Mouse (Mus musculus) adrenal gland, postnatal 25 days (tissue): Measurements from ENCODE around the gene Pdgfa. TPM values are rescaled to one million over a fixed set of nuclear protein-coding genes. Genes with fewer than 3 reads are reported as not detected.

Experiments
- DNase-seq: peaks from one replicate; pipeline ENCODE4 v3.0.0; 2021; ENCODE audit warnings: mixed read lengths
- total RNA-seq: library from RNA; stranded (reverse); gene quantifications from 2 replicates; pipeline ENCODE4 v1.2.3, GENCODE M21; 2021

Pdgfa gene
- total RNA-seq, 1 experiment from 2014 or later: 30.0 TPM

GRCm38 (mm10) chr5:138952969-138953368 is 44.2 kb downstream of the Pdgfa start:
- DNase-seq: peak; percentile 29

GRCm38 (mm10) chr5:138951305-138951704 is 45.9 kb downstream of the Pdgfa start:
- no peak for DNase-seq

- DNase-seq: no peak
Measured at GRCm38 (mm10) chr5:138949165-138949564, 48.0 kb downstream of the Pdgfa start.

GRCm38 (mm10) chr5:138948031-138948980 is 48.9 kb downstream of the Pdgfa start:
- peak; percentile 53 for DNase-seq

GRCm38 (mm10) chr5:138947487-138947886 is 49.7 kb downstream of the Pdgfa start:
- no peak for DNase-seq

- DNase-seq: no peak
Measured at GRCm38 (mm10) chr5:138946931-138947330, 50.2 kb downstream of the Pdgfa start.

- no peak for DNase-seq
Measured at GRCm38 (mm10) chr5:138945011-138945410, 52.2 kb downstream of the Pdgfa start.

GRCm38 (mm10) chr5:138944551-138944950 is 52.6 kb downstream of the Pdgfa start:
- no peak for DNase-seq

GRCm38 (mm10) chr5:138941842-138942241 is 55.3 kb downstream of the Pdgfa start:
- DNase-seq: no peak

GRCm38 (mm10) chr5:138940576-138940975 is 56.6 kb downstream of the Pdgfa start:
- DNase-seq: no peak

- no peak for DNase-seq
Measured at GRCm38 (mm10) chr5:138938572-138939163, 58.5 kb downstream of the Pdgfa start.

- no peak for DNase-seq
Measured at GRCm38 (mm10) chr5:138936399-138937089, 60.6 kb downstream of the Pdgfa start.

GRCm38 (mm10) chr5:138934540-138934939 is 62.6 kb downstream of the Pdgfa start:
- peak; percentile 27 for DNase-seq

GRCm38 (mm10) chr5:138932460-138933432 is 64.4 kb downstream of the Pdgfa start:
- DNase-seq: no peak

- DNase-seq: no peak
Measured at GRCm38 (mm10) chr5:138931836-138932235, 65.3 kb downstream of the Pdgfa start.

GRCm38 (mm10) chr5:138929879-138930507 is 67.2 kb downstream of the Pdgfa start:
- no peak for DNase-seq

Other genes starting within 250 kb of the Pdgfa start
- gene Fam20c, start 242.9 kb downstream of the Pdgfa start, total RNA-seq: 13.2 and 13.8 TPM in 2 replicates
- not detected in 2 replicates for gene Gm5294, start 177.3 kb downstream of the Pdgfa start, total RNA-seq
- 20.9 and 28.5 TPM in 2 replicates for gene Prkar1b, start 152.6 kb upstream of the Pdgfa start, total RNA-seq
- gene Dnaaf5, start 152.9 kb upstream of the Pdgfa start, total RNA-seq: 20.7 and 25.3 TPM in 2 replicates
- gene Sun1, start 203.3 kb upstream of the Pdgfa start, total RNA-seq: 87.9 and 109 TPM in 2 replicates